Mouse (Mus musculus) CH12.LX (cell line): ENCODE results near the gene Fbrsl1. TPM values are rescaled to one million over a fixed set of nuclear protein-coding genes. Genes with fewer than 3 reads are reported as not detected.

Experiments used
- DNase-seq: peaks from one replicate; pipeline ENCODE4 v3.0.0-alpha.2; 2013; ENCODE audit errors: extremely low read depth
- H3K27ac ChIP-seq: 2 replicates; pipeline ENCODE4 v1.5.1; 2012; ENCODE audit warnings: low read depth, mild to moderate bottlenecking, control low read depth, moderate library complexity; ENCODE audit not compliant: insufficient read depth
- H3K27me3 ChIP-seq: replicated peaks from 2 replicates; pipeline ENCODE3; 2012; ENCODE audit warnings: inconsistent platforms
- H3K36me3 ChIP-seq, 2 experiments: replicated peaks in 1 of 2; 2 replicates each; pipeline versions ENCODE3 to v1.6.1; 2012; ENCODE audit warnings: inconsistent platforms in 1 of 2, low read length in 1 of 2, mild to moderate bottlenecking in 1 of 2, mixed read lengths in 1 of 2, moderate library complexity in 1 of 2; ENCODE audit not compliant: control insufficient read depth in 1 of 2, insufficient read depth in 1 of 2
- H3K4me1 ChIP-seq, 2 experiments: 2 replicates each; pipeline ENCODE4 v1.6.1; 2012; ENCODE audit warnings: inconsistent platforms in 1 of 2, moderate library complexity in 1 of 2; ENCODE audit not compliant: insufficient read depth in 2 of 2, control insufficient read depth in 1 of 2
- H3K4me2 ChIP-seq: 2 replicates; pipeline ENCODE4 v1.6.1; 2012; ENCODE audit warnings: low read depth, mild to moderate bottlenecking, control low read depth; ENCODE audit not compliant: poor library complexity, insufficient read depth, severe bottlenecking
- H3K4me3 ChIP-seq, 3 experiments: fragments of 150-350 bp in 1 of 3; sonication (generic) in 1 of 3; replicated peaks in 1 of 3; 2 replicates each; pipeline versions ENCODE3 to v1.5.1; 2011 to 2012; ENCODE audit warnings: low read depth in 2 of 3, low read length in 2 of 3, mild to moderate bottlenecking in 2 of 3, moderate library complexity in 2 of 3, control low read depth in 1 of 3, improper control_type of control experiment in 1 of 3, inconsistent platforms in 1 of 3, mixed read lengths in 1 of 3; ENCODE audit not compliant: poor library complexity in 1 of 3
- H3K79me2 ChIP-seq: replicated peaks from 2 replicates; pipeline ENCODE4 v1.6.1; 2012; ENCODE audit warnings: mild to moderate bottlenecking, moderate library complexity; ENCODE audit not compliant: control insufficient read depth, poor library complexity, insufficient read depth, severe bottlenecking; ENCODE audit errors: extremely low read depth
- H3K9ac ChIP-seq: 2 replicates; pipeline ENCODE4 v1.6.1; 2012; ENCODE audit warnings: low read depth, mild to moderate bottlenecking, control low read depth, moderate library complexity; ENCODE audit not compliant: insufficient read depth
- H3K9me3 ChIP-seq: replicated peaks from 2 replicates; pipeline ENCODE3; 2012; ENCODE audit warnings: low read length, inconsistent platforms, mixed read lengths
- CTCF ChIP-seq, 2 experiments: IDR thresholded peaks in 1 of 2; conservative IDR thresholded peaks in 1 of 2; 2 replicates each; pipeline ENCODE4 v1.5.1; 2011 to 2012; ENCODE audit warnings: low read depth in 2 of 2, low read length in 2 of 2, improper control_type of control experiment in 1 of 2, inconsistent platforms in 1 of 2, mild to moderate bottlenecking in 1 of 2, moderate library complexity in 1 of 2
- E2F4 ChIP-seq: IDR thresholded peaks from 2 replicates; pipeline ENCODE4 v1.6.1; 2011; ENCODE audit warnings: low read depth, low read length, improper control_type of control experiment; ENCODE audit not compliant: insufficient replicate concordance
- ELF1 ChIP-seq: IDR thresholded peaks from 2 replicates; pipeline ENCODE4 v1.6.1; 2014; ENCODE audit warnings: low read depth, mild to moderate bottlenecking, inconsistent platforms, low read length, improper control_type of control experiment
- GABPA ChIP-seq: IDR thresholded peaks from 2 replicates; pipeline ENCODE4 v1.6.1; 2012; ENCODE audit warnings: low read depth, low read length, improper control_type of control experiment, inconsistent platforms; ENCODE audit not compliant: insufficient replicate concordance
- JUND ChIP-seq: conservative IDR thresholded peaks from 2 replicates; pipeline ENCODE4 v1.6.1; 2011; ENCODE audit warnings: low read depth, low read length, improper control_type of control experiment
- MAFK ChIP-seq: IDR thresholded peaks from 2 replicates; pipeline ENCODE4 v1.6.1; 2011; ENCODE audit warnings: low read length, improper control_type of control experiment; ENCODE audit not compliant: insufficient replicate concordance
- MEF2A ChIP-seq: IDR thresholded peaks from 2 replicates; pipeline ENCODE4 v1.6.1; 2014; ENCODE audit warnings: low read depth, mild to moderate bottlenecking, inconsistent platforms, low read length, improper control_type of control experiment, borderline replicate concordance
- MXI1 ChIP-seq: IDR thresholded peaks from 2 replicates; pipeline ENCODE4 v1.6.1; 2011; ENCODE audit warnings: mild to moderate bottlenecking, low read depth, low read length, improper control_type of control experiment
- NRF1 ChIP-seq: IDR thresholded peaks from 2 replicates; pipeline ENCODE4 v1.6.1; 2014; ENCODE audit warnings: low read depth, mild to moderate bottlenecking, inconsistent platforms, low read length, improper control_type of control experiment, moderate library complexity
- RCOR1 ChIP-seq: conservative IDR thresholded peaks from 2 replicates; pipeline ENCODE4 v1.6.1; 2012; ENCODE audit warnings: low read depth, mild to moderate bottlenecking, inconsistent platforms, low read length, improper control_type of control experiment
- SIN3A ChIP-seq: IDR thresholded peaks from 2 replicates; pipeline ENCODE4 v1.6.1; 2012; ENCODE audit warnings: low read length, improper control_type of control experiment, inconsistent platforms
- UBTF ChIP-seq: IDR thresholded peaks from 2 replicates; pipeline ENCODE4 v1.6.1; 2012; ENCODE audit warnings: low read depth, mild to moderate bottlenecking, inconsistent platforms, low read length, improper control_type of control experiment, moderate library complexity
- USF2 ChIP-seq: conservative IDR thresholded peaks from 2 replicates; pipeline ENCODE4 v1.6.1; 2011; ENCODE audit warnings: low read depth, low read length, improper control_type of control experiment
- ZMIZ1 ChIP-seq: IDR thresholded peaks from 2 replicates; pipeline ENCODE4 v1.6.1; 2012; ENCODE audit warnings: low read depth, mild to moderate bottlenecking, inconsistent platforms, low read length, improper control_type of control experiment
- dilution Hi-C: fragments of 300-500 bp; cut with MboI; formaldehyde crosslinking; loops from 2 replicates; pipeline ENCODE4 v1.14.3; 2020; ENCODE audit warnings: low sequenced_read_pairs; ENCODE audit not compliant: extremely low pct_unique_long_range_greater_than_20kb, extremely low pct_ligation_motif_present
- in situ Hi-C: fragments of 300-500 bp; cut with MboI; formaldehyde crosslinking; loops from 3 replicates; pipeline ENCODE4 v1.14.3; 2019; ENCODE audit warnings: low sequenced_read_pairs, low pct_ligation_motif_present, low pct_unique_long_range_greater_than_20kb, mixed read lengths
- polyA plus RNA-seq: library from polyadenylated mRNA; unstranded; fragments of >175 nt; gene quantifications from 2 replicates; pipeline ENCODE4 v1.2.1, GENCODE M21; 2012; ENCODE audit warnings: low read depth; ENCODE audit not compliant: insufficient read length
- total RNA-seq, 2 experiments: library from RNA; depleted of rRNA; stranded (reverse); fragments of 300-350 nt in 1 of 2; fragments of >200 nt in 1 of 2; gene quantifications; 2 replicates each; pipeline ENCODE4 v1.2.3; 2012 to 2014

The Fbrsl1 gene
- total and polyA plus RNA-seq, 3 experiments: 3.0 to 32.0 (median 9.8) TPM

GRCm38 (mm10) chr5:110466531-110467424 is 18.5 kb upstream of the Fbrsl1 start:
- DNase-seq: no peak
- no peak overlapping the region for H3K27ac ChIP-seq
- no peaks in the 10 kb centered on the region for H3K79me2 ChIP-seq
- TF ChIP-seq ZMIZ1: no peak
- no peak for TF ChIP-seq JUND
- no peak for TF ChIP-seq ELF1
- TF ChIP-seq SIN3A: no peak
- no peak for TF ChIP-seq USF2
- no peak for TF ChIP-seq MEF2A
- TF ChIP-seq MXI1: no peak
- no peak for TF ChIP-seq GABPA
- TF ChIP-seq CTCF (conservative IDR thresholded peaks at IDR 0.05 in 1 of 2, IDR thresholded peaks at IDR 0.05 in 1 of 2; ENCODE audit: low read depth in 2 of 2, low read length in 2 of 2): no peak
- TF ChIP-seq NRF1: no peak
- peaks cover 17 to 42% of the 10 kb centered on the region in 2 experiments for H3K4me1 ChIP-seq
- in situ Hi-C loops: no loop called here
- no peaks in the 10 kb centered on the region for H3K9me3 ChIP-seq
- no peaks in the 10 kb centered on the region for H3K27me3 ChIP-seq
- H3K4me3 ChIP-seq: no peak overlapping the region
- no peak overlapping the region for H3K4me2 ChIP-seq
- dilution Hi-C loops: no loop called here
- no peaks in the 10 kb centered on the region for H3K36me3 ChIP-seq
- no peak overlapping the region for H3K9ac ChIP-seq

GRCm38 (mm10) chr5:110462646-110463045 is 14.3 kb upstream of the Fbrsl1 start:
- peaks cover 6 to 16% of the 10 kb centered on the region in 2 experiments for H3K4me1 ChIP-seq
- no peak overlapping the region for H3K4me3 ChIP-seq
- in situ Hi-C loops: no loop called here
- no peaks in the 10 kb centered on the region for H3K27me3 ChIP-seq
- dilution Hi-C loops: no loop called here
- H3K79me2 ChIP-seq: no peaks in the 10 kb centered on the region
- no peak for TF ChIP-seq E2F4
- no peak for TF ChIP-seq RCOR1
- TF ChIP-seq ELF1: no peak
- no peak for TF ChIP-seq UBTF
- no peak for TF ChIP-seq MAFK
- no peak for TF ChIP-seq USF2
- no peaks in the 10 kb centered on the region for H3K36me3 ChIP-seq
- no peaks in the 10 kb centered on the region for H3K9me3 ChIP-seq
- no peak overlapping the region for H3K4me2 ChIP-seq
- no peak overlapping the region for H3K27ac ChIP-seq
- DNase-seq: no peak
- no peak overlapping the region for H3K9ac ChIP-seq
